Mouse (Mus musculus) left cerebral cortex, adult 2 months (tissue): Measurements from ENCODE around the gene Foxj2. TPM values are rescaled to one million over a fixed set of nuclear protein-coding genes. Genes with fewer than 3 reads are reported as not detected.

Experiments
- DNase-seq, 2 experiments: peaks; one replicate each; pipeline ENCODE4 v3.0.0; 2021 to 2022; ENCODE audit warnings: low spot score in 2 of 2, mixed read lengths in 1 of 2; ENCODE audit errors: extremely low spot score in 1 of 2
- H3K27ac ChIP-seq: fragments of 200-600 bp; 2 replicates; pipeline ENCODE4 v1.8.1; 2022
- H3K4me3 ChIP-seq: fragments of 200-600 bp; 2 replicates; pipeline ENCODE4 v1.8.1; 2022
- CTCF ChIP-seq: fragments of 200-600 bp; IDR thresholded peaks from 2 replicates; pipeline ENCODE4 v1.8.1; 2022; ENCODE audit warnings: antibody characterized with exemption, mild to moderate bottlenecking, moderate library complexity
- intact Hi-C: fragments of 180-260 bp; cut with DNase I; formaldehyde crosslinking; loops from one replicate; pipeline ENCODE4 v1.15.1; 2025
- total RNA-seq, 2 experiments: library from RNA; stranded (reverse); gene quantifications; 2 replicates each; pipeline ENCODE4 v1.2.3; 2021

The Foxj2 gene
- total RNA-seq, 2 experiments from 2014 or later, result 28.4 to 29.2 TPM

- H3K27ac ChIP-seq, result peak overlapping the region; percentile 92
- DNase-seq, result peak in 1 of 2 experiments; percentile 56
- intact Hi-C loops, result loop anchor here (2.0 to 5.0 kb wide), 3 partner anchors 36 to 118 kb away; no protein-coding TSS in a partner anchor
- peak overlapping the region; percentile 55 for H3K4me3 ChIP-seq
- TF ChIP-seq CTCF, result no peak
Measured at GRCm38 (mm10) chr6:122800640-122801300, 18.9 kb upstream of the Foxj2 start.

DNA sequence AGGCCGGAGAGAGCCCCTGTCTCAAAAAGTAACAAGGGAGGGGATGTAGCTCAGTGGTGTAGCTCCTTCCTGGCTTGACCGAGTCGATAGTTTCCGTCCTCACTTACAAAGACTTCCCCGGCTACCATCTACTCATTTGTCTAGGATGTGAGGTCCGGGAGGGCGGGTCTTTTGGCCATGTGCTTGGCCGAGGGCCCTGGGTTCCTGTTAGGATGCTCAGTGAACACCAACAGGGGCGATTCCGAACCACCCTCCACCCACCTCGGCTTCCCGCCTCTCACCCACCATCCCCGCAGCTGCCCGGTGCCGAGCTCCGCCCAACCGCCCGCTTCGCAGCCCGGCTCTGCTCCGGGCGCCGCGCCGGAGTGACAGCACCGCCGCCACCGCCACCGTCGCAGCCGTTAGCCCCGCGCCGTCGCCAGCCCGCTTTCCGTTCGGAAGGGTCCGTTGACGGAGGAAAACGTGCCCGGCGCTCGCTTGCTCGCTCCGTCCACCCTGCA lies 18.4 kb upstream of the Foxj2 start, which contains the start of gene Slc2a3:
TSS of gene Slc2a3 (minus strand) at position 340 of the 500 bp plus-strand sequence.
- Histone ChIP-seq H3K4me3 (peak within 1 kb of the TSS; percentile 55), H3K27ac (peak within 1 kb of the TSS; percentile 92)
- TF ChIP-seq CTCF, result no peak
- DNase-seq, result peak; percentile 66 to 76
- intact Hi-C loops, result loop anchor here (2.0 to 5.0 kb wide), 3 partner anchors 37 to 119 kb away; no protein-coding TSS in a partner anchor

DNA sequence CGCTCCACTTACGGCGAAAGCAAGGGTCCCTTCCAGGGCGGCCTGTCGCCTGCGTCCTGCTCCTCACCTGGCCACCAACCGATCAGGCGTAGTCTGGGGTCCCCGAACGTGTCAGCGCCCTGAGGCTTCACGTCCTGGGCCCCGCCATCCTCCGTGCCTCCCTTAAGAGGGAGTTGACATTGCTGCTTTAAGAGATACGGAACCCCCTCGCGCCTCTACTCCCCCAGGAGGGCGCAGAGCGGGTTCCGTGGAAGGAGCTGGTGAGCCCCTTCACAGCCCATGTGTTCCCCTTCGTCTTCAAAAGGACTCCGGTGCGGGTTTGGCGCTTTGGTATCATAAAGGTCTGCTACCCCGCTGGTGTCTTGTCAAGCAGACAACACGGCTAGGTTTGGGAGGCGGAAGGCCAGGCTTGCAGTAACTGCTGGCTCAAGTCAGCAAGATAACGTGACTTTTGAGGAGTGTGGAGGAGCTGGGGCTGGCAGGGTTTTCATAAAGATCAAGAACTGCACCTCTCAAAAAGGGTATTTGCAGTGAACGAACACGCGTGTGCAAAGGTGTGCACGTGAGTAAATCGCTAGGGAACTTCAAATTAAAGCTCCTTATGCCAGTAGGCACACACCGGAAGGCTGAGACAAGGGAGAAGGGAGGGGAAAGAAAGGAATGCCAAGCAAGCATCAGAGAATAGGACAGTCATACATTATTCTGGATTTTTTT lies 17.8 kb upstream of the Foxj2 start:
- intact Hi-C loops, result loop anchor here (2.0 to 5.0 kb wide), 3 partner anchors 37 to 119 kb away; no protein-coding TSS in a partner anchor
- H3K27ac ChIP-seq, result peak overlapping the region; percentile 92
- peak; percentile 39 to 54 for DNase-seq
- peak overlapping the region; percentile 55 for H3K4me3 ChIP-seq
- no peak for TF ChIP-seq CTCF

GRCm38 (mm10) chr6:122804418-122804817 lies 15.3 kb upstream of the Foxj2 start:
- H3K27ac ChIP-seq, result no peak overlapping the region
- intact Hi-C loops, result loop anchor here (5.0 kb wide), 1 partner anchor 62 kb away; no protein-coding TSS in a partner anchor
- TF ChIP-seq CTCF, result peak; percentile 83
- peak; percentile 71 to 82 for DNase-seq
- H3K4me3 ChIP-seq, result no peak overlapping the region

DNA sequence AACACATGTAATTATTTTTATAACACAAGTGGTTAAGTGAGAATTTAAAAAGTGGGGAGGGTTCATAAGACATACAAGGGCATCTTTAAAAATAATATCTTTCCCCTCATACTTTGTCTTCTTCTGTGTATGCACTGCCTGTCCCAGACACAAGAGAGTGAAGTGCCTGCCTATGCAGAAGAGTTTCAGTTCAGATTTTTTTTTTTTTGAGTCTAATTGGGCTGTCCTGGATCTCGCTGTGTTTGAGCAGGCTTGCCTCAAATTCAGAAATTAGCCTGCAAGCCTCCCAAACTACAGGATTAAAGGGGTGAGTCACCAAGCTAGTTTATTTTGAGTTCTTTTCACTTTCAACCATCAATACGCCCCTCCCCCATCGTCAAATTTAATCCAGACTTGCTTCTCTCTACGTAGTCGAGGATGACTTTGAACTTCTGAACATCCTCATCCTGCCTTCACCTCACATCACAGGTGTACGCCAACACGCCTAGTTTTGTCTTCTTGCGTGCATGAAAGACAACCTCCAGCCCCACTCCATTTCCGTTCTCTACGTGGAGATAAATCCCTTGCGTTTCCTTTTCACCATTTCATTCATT lies 9.6 kb upstream of the Foxj2 start:
- H3K27ac ChIP-seq, result peak overlapping the region; percentile 99
- peak overlapping the region; percentile 90 for H3K4me3 ChIP-seq
- intact Hi-C loops, result loop anchor here (2.0 kb wide), 1 partner anchor 65 kb away; the partner anchor contains the start of gene Necap1
- DNase-seq, result no peak
- TF ChIP-seq CTCF, result no peak

GRCm38 (mm10) chr6:122810615-122811279 lies 9.0 kb upstream of the Foxj2 start:
- Histone ChIP-seq H3K4me3 (peak overlapping the region; percentile 90), H3K27ac (peak overlapping the region; percentile 99)
- TF ChIP-seq CTCF, result no peak; the same call in 1 of the 2 replicates
- DNase-seq, result peak; percentile 95 to 97
- intact Hi-C loops, result loop anchor here (1.0 to 2.0 kb wide), 2 partner anchors 9 to 64 kb away; partner anchors contain the start of genes Foxj2 and Necap1

- no peak for TF ChIP-seq CTCF
- Histone ChIP-seq H3K4me3 (peak overlapping the region; percentile 90), H3K27ac (peak overlapping the region; percentile 99)
- intact Hi-C loops, result loop anchor here (1.0 to 2.0 kb wide), 2 partner anchors 8 to 64 kb away; partner anchors contain the start of genes Foxj2 and Necap1
- DNase-seq, result peak; percentile 90 to 93
Measured at GRCm38 (mm10) chr6:122811280-122811652, 8.4 kb upstream of the Foxj2 start.

DNA sequence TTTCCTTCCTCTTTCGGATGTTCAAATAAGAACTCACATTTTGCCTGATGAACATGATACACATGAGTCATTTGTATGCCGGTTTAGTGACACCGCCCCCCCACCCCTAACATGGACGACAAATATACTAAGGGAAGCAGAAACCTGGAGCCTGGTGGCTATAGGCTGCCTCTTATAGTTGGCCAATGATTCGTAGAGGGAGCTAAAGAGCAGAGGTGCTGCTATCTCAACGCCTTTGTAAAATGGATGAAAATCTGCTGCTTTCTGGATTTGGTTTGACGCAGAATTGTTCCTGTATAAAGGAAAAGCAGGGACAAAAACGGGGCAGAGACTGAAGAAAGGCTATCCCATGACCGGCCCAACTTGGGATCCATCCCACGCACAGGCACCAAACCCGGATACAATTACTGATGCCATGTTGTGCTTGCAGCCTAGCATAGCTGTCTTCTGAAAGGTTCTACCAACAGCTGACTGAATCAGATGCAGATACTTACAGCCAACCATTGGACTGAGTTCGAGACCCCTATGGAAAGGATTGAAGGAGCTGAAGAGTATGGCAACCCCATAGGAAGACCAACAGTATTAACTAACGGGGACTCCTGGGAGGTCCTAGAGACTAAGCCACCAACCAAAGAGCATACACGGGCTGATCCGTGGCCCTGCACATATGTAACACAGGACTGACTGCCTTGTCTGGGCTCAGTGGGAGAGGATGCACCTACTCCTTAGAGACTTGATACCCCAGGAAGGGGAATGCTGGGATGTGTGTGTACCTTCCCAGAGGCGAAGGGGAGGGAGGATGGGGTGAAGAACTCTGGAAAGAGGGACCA lies 7.7 kb upstream of the Foxj2 start:
- DNase-seq, result no peak
- TF ChIP-seq CTCF, result peak; percentile 6
- intact Hi-C loops, result loop anchor here (1.0 to 2.0 kb wide), 2 partner anchors 7 to 63 kb away; partner anchors contain the start of genes Foxj2 and Necap1
- Histone ChIP-seq H3K27ac (peak overlapping the region; percentile 99), H3K4me3 (peak overlapping the region; percentile 90)

DNA sequence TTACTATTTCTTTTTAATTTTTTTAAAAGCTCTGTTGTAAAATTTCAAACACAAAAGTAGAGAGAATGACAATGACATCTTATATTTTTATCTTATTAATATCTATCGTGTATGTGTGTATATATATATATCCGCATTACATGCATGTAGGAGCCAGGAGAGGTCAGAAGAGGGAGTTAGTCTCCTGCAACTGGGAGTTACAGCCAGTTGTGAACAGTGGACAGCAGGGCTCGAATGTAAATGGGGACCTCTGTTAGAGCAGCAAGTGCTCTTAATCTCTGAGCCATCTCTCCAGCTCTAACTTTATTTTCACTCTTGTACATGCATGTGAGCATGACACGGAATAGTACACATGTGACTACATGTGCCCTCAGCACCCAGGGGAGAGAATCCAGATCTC lies 7.0 kb upstream of the Foxj2 start:
- H3K27ac ChIP-seq, result no peak overlapping the region
- no peak for DNase-seq
- intact Hi-C loops, result no loop called here
- no peak overlapping the region for H3K4me3 ChIP-seq
- no peak for TF ChIP-seq CTCF

DNA sequence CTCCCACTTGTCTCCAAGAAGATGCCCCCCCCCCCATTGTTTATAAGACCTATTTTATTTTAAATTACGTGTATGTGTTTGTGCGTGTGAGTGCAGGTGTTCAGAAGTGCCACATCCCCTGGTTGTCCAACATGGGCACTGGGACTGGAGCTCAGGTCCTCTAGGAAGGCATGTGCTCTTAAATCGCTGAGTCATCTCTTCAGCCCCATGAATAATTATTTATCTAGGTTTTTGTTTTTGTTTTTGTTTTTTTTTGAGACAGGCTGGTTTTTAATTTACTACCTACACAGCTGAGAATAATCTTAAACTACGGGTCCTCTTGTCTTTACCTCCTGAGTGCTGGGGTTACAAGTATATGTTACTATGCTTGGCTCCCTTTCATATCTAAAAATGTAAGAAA lies 6.1 kb upstream of the Foxj2 start:
- no peak overlapping the region for H3K27ac ChIP-seq
- no peak overlapping the region for H3K4me3 ChIP-seq
- no peak for TF ChIP-seq CTCF
- intact Hi-C loops, result no loop called here
- no peak for DNase-seq
